Mouse (Mus musculus): Measurements from ENCODE around the gene Trim50.

DNA sequence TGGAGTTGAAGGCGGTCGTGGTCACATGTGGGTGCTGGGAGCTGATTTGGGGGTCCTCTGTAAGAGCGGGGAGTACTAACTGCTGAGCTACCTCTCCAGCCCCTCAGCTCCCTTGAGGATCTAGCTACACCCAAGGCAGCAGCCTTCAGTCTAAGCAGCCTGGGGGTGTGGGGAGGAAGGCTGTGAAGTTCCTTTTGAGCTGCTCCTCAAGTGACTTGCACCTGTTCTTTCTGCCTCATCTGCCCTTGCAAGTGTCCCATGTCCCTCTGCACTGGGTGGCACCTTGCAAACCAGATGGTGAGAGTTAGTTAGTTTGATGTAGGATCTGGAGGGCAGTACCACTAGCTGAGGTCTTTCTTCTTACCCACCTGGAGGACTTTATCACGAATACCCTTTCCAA is 55.0 kb downstream of the Trim50 start:
- TF ChIP-seq CHD2 (IDR thresholded peaks at IDR 0.05; ENCODE audit: low read depth, low read length) (no peak), MAFK (IDR thresholded peaks at IDR 0.05; ENCODE audit: insufficient read depth, low read depth, low read length) (no peak), ZC3H11A (IDR thresholded peaks at IDR 0.05; ENCODE audit: borderline replicate concordance, low read depth, low read length) (no peak), HCFC1 (IDR thresholded peaks at IDR 0.05; ENCODE audit: borderline replicate concordance, insufficient read depth, low read length) (no peak), ZNF384 (IDR thresholded peaks at IDR 0.05; ENCODE audit: low read depth, low read length) (no peak)

Data from ES-E14 (cell line).